Mouse (Mus musculus): ENCODE measurements around the gene Zfp275.

DNA sequence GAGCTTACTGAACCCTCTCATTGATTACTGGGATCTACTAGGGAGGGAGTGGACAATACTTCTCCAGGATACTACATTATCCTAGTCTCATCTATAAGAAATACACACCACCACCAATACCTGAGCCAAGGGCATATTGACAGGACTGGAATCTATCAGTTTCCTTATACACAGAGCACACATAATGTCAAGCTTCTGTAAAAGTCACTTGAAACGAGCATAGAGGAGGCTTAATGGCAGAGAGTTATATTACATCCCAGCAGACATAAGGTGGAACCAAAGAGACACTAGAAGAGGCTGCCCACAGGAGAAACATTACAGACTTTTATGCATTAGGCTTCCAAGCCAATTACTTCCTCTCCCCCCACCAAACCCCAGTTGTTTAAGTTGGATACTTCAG is 42.5 kb downstream of the Zfp275 start:
- TF ChIP-seq POLR2A (IDR thresholded peaks at IDR 0.05; ENCODE audit: insufficient read depth, low read depth, low read length): no peak
- TF ChIP-seq CTCF (IDR thresholded peaks at IDR 0.05; ENCODE audit: insufficient read depth, low read depth, low read length): no peak
